Mouse (Mus musculus): ENCODE measurements around the gene Fes.

The Fes gene

DNA sequence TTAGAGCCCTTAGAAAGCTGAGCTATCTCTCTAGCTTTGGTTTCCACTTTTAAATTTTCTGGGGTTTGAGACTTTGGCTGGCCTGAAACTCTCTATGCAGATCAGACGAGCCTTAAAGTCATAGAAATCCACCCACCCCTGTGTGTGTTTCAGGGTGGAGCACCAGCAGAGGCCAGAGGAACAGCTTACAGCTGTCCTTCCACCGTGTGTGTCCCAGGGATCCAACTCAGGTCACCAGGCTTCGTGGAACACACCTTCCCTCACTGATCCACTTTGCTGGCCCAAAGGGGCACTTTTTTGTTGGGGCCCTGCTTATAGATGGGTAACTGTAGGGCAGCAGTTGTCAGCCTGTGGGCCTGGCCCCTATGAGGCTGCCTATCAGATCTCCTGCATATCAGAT lies 13.5 kb downstream of the Fes start:
- DNase-seq (ENCODE audit: low spot score) = no peak

- DNase-seq (ENCODE audit: low spot score) = no peak
These were observed 13.9 kb downstream of the Fes start for GRCm38 (mm10) chr7:80373850-80374249.

- no peak for DNase-seq (ENCODE audit: low spot score)
These were observed 14.4 kb downstream of the Fes start for GRCm38 (mm10) chr7:80373352-80373751.

DNA sequence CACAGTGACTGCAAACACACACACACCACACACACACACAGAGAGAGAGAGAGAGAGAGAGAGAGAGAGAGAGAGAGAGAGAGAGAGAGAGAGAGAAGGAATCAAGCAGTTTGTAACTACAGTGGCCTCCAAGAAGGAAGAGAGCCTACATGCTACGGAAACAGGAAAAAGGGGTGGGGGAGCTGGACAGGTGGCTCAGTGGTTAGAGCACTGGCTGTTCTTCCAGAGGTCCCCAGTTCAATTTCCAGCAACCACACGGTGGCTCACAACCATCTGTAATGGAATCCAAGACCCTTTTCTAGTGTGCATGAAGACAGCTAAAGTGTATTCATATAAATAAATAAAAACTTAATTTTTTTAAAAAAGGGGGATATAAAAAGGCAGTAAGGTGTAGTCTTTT lies 15.1 kb downstream of the Fes start:
- no peak for DNase-seq (ENCODE audit: low spot score)

DNA sequence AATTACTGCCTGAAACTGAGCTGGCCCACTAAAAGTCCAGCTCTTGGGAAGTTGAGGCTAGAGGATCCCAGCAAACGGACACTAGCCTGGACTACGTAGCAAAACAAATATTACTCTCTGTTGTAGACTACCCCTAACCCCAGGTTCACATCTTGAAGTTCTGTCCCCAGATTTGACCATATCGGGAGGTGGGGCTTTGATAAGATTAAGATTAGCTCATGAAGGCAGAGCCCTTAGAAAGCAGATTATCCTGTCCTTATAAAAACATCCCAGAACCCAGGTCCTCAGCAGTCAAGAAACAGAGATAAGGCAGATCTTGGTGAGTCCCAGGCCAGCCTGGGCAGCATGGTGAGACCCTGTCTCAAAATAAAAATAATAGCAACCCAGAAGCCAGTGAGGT lies 15.6 kb downstream of the Fes start:
- no peak for DNase-seq (ENCODE audit: low spot score)

DNA sequence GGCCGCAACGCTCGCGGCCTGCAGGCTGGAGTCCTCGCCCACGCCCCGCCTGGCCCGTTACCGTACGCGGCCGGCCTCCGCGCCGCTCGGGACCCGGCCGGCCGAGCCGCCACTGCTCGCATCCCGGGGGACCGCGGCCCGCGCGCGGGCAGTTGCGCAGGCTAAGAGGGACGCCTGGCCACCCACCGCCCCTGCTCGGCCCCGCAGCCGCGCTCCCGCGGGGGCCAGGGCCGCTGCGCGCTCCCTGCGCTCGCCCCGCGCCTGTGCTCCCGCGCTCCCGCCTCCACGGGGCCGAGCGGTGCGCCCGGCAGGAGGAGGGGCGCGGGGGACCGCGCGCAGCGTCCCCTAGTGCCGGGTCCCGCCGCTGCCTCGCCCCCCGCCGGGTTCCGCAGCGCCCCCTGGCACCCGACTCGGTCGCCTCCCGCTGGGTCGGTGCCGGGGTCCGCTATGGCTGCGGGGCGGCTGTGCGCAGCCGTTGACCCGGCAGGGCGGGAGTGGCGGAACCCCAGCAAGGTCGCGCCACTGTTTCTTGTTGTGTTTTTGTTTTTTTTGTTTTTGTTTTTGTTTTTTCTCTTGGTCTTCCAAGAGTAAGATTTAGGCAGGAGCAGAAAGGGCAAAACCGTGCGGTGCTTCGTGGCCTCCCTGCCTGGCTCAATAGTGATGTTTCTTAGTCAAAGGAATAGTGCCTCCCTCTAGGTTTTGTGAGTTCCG lies 16.6 kb downstream of the Fes start, which contains the start of gene Man2a2:
TSS of gene Man2a2 (minus strand) at position 335 of the 711 bp plus-strand sequence.
- DNase-seq (ENCODE audit: low spot score) = peak; percentile 71

- DNase-seq (ENCODE audit: low spot score) = peak; percentile 73
These were observed 17.1 kb downstream of the Fes start for GRCm38 (mm10) chr7:80370649-80371040.

DNA sequence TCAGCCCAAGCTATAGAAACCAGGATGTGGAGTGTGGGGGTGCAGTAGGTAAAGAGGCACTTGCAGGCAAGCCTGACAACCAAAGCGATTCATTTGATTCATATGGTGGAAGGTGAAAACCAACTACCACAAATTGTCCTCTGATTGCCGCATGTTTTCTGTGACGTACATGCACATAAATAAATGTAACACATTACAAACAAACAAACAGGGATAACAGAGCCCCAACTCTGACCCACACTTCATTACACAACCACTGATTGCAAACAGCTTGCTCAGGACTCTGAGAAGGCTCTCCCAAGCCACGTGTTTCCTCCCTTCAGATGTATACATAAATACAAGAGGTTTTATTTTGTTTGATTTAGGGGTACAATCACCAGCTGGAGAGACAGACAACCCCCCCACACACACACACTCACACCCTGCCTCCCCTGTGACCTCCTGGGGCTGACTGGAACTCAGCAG lies 17.7 kb downstream of the Fes start:
- DNase-seq (ENCODE audit: low spot score) = no peak

GRCm38 (mm10) chr7:80369461-80369860 lies 18.3 kb downstream of the Fes start:
- DNase-seq (ENCODE audit: low spot score) = no peak

GRCm38 (mm10) chr7:80368635-80369421 lies 18.9 kb downstream of the Fes start:
- no peak for DNase-seq (ENCODE audit: low spot score)

- no peak for DNase-seq (ENCODE audit: low spot score)
These were observed 19.7 kb downstream of the Fes start for GRCm38 (mm10) chr7:80368009-80368408.

DNA sequence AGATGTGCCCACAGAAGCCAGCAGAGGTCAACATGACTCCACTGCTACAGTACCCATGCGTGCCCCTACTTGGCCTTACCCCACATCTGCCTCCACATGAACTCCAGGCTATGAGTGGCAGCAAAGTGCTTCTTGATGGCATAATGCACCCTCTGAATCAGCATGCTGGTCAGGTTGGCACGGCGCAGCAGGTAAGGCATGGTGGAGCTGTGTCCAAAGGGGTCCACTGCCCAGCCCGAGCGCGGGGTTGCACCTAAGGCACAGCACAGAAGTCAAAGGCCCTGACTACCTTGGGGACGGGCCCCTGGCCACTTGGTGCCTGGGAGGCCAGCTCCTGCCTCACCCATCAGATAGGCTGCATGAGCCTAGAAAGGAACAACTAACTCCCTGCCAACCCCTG lies 20.5 kb downstream of the Fes start:
- no peak for DNase-seq (ENCODE audit: low spot score)

- no peak for DNase-seq (ENCODE audit: low spot score)
These were observed 22.0 kb downstream of the Fes start for GRCm38 (mm10) chr7:80365759-80366158.

GRCm38 (mm10) chr7:80360435-80360834 lies 27.3 kb downstream of the Fes start:
- DNase-seq (ENCODE audit: low spot score) = no peak

- no peak for DNase-seq (ENCODE audit: low spot score)
These were observed 29.7 kb downstream of the Fes start for GRCm38 (mm10) chr7:80358039-80358438.

- DNase-seq (ENCODE audit: low spot score) = no peak
These were observed 30.6 kb downstream of the Fes start for GRCm38 (mm10) chr7:80357156-80357555.

DNA sequence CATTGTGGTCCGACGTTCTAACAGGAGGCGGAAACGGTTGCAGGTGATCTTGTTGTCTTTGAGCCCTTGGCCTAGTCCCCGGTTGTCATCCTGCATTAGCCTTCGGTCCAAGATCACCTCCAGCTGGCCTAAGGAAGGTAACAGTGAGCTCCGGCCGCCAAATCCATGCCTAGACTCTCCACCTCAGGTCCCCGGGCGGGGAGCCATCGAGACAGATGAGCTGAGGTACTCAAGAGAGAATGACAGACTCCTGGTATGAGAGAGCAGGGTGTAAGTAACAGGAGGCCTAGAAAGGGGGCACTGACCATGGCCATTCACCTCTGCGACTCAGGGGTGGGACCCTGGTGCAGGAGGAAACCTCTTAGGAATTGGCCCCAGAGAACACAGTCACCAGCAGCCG lies 31.4 kb downstream of the Fes start:
- DNase-seq (ENCODE audit: low spot score) = no peak

GRCm38 (mm10) chr7:80352920-80353319 lies 34.8 kb downstream of the Fes start:
- DNase-seq (ENCODE audit: low spot score) = no peak

GRCm38 (mm10) chr7:80350808-80351207 lies 36.9 kb downstream of the Fes start:
- no peak for DNase-seq (ENCODE audit: low spot score)

- no peak for DNase-seq (ENCODE audit: low spot score)
These were observed 39.8 kb downstream of the Fes start for GRCm38 (mm10) chr7:80347670-80348586.

DNA sequence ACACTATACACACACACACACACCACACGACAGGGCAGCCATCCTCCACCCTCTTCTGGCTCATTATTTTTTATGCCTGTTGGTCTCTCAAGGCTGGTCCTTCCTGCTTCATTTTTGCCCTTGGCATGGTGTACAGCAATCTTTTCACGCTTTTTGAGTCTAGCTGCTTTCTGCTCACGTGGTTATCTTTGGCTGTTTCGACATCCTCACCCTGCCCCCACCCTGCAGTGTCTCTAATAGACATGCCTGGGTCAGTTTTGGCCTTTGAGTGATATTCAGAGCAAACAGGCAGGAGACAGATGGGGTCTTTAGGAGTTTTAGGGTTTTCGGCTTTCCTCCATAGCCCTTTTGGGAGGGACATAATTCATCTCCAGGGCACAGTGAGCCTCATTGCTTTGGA lies 40.9 kb downstream of the Fes start:
- DNase-seq (ENCODE audit: low spot score) = no peak

GRCm38 (mm10) chr7:80346173-80346572 lies 41.6 kb downstream of the Fes start:
- DNase-seq (ENCODE audit: low spot score) = no peak

Data from lung, postnatal 25 days (tissue).